In the genomic region with DNA sequence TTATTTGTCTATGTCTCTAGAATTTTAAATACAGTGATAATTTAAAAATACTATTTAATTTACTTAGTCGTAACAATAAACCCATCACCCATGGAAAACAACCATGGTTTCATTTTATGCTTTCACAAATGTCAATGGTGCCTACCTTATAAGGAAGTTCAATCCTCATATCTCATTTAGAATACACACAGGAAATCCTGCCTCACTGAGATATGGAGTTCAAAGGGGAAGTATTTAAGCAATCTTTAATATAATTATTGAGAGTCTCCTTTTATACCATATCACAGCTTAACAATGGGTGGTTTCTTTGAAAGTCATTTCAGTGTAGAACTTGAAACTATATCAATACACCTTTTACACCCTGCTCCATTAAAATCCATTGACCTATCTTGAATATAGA, we compare ENCODE assay signal across 22 mouse cellular contexts.
DNase-seq lines count a peak whose midpoint lies in the region; ATAC-seq and TF ChIP-seq lines count a peak whose summit lies in the region.
"Had no signal": no experiment of that assay in that cellular context is flagged by ENCODE, and none has a peak within 500 bp of the region (broad histone marks: within the 10 kb centered on the region; RNA-seq: fewer than 3 reads in every experiment).

No protein-coding gene starts in this region.

- H3K4me1 ChIP-seq in MEL (ENCODE audit: control insufficient read depth in 1 of 2, insufficient read depth in 2 of 2, low read length in 2 of 2), result no peaks in the 10 kb centered on the region
- H3K4me1 ChIP-seq in forebrain, embryonic 10.5 days, result peaks cover 4% of the 10 kb centered on the region
- H3K4me1 ChIP-seq: hindbrain, embryonic 10.5 days; hindbrain, embryonic 13.5 days had no signal

- intact Hi-C loops in gastrocnemius, postnatal 36 days (cut with DNase I), result no loop called here

- H3K27ac ChIP-seq in MEL (ENCODE audit: control insufficient read depth, low read depth, low read length), result no peak overlapping the region
- no peak overlapping the region for H3K27ac ChIP-seq in forebrain, embryonic 10.5 days
- H3K27ac ChIP-seq: gastrocnemius, adult 2 months; hindbrain, embryonic 10.5 days; hindbrain, embryonic 13.5 days had no signal

- peak; percentile 98 for ATAC-seq in common myeloid progenitor, adult 5-6 weeks (replicated peaks; ENCODE audit: low read depth, poor library complexity, severe bottlenecking)
- ATAC-seq in inflammation-experienced regulatory T-cells, adult 6 months, result peak; percentile 48
- peak; percentile 41; the same call in 1 of the 2 replicates for ATAC-seq in megakaryocyte-erythroid progenitor cell, adult 5-6 weeks (replicated peaks; ENCODE audit: low FRiP score, low TSS enrichment, poor library complexity, severe bottlenecking)
- ATAC-seq: CD4-positive, CD25-positive, alpha-beta regulatory T cell, adult 4 months; forebrain, embryonic 14.5 days; forebrain, postnatal 0 days; hindbrain, embryonic 16.5 days; intestine, embryonic 16.5 days had no signal

- TF ChIP-seq RAD21 in MEL (IDR thresholded peaks at IDR 0.05; ENCODE audit: low read depth, low read length), result no peak

- WGBS in forebrain, embryonic 10.5 days, result 98% methylated on average over 1 of the region's 1 CpGs

- no peak for TF ChIP-seq POLR2A in MEL (IDR thresholded peaks at IDR 0.05; ENCODE audit: control insufficient read depth in 1 of 2, insufficient read depth in 1 of 2, low read depth in 1 of 2, low read length in 2 of 2, poor library complexity in 1 of 2)

- no peak overlapping the region for H3K4me3 ChIP-seq in MEL (ENCODE audit: control insufficient read depth in 1 of 2, insufficient read depth in 1 of 2, low read depth in 2 of 2, low read length in 2 of 2)
- H3K4me3 ChIP-seq in forebrain, embryonic 10.5 days, result no peak overlapping the region
- H3K4me3 ChIP-seq: gastrocnemius, adult 2 months; hindbrain, embryonic 10.5 days; hindbrain, embryonic 13.5 days had no signal

- TF ChIP-seq CTCF in MEL (IDR thresholded peaks at IDR 0.05 in 2 of 3, conservative IDR thresholded peaks at IDR 0.05 in 1 of 3; ENCODE audit: control insufficient read depth in 1 of 3, insufficient read depth in 1 of 3, low read depth in 2 of 3, low read length in 3 of 3, poor library complexity in 1 of 3, severe bottlenecking in 1 of 3), result no peak

- no peaks in the 10 kb centered on the region for H3K36me3 ChIP-seq in MEL (ENCODE audit: control insufficient read depth in 1 of 2, insufficient read depth in 2 of 2, low read length in 2 of 2)
- no peaks in the 10 kb centered on the region for H3K36me3 ChIP-seq in forebrain, embryonic 10.5 days (replicated peaks)
- H3K36me3 ChIP-seq: hindbrain, embryonic 10.5 days; hindbrain, embryonic 13.5 days had no signal

- peak in 1 of 2 experiments; percentile 20; a peak in 1 of 4 replicates for TF ChIP-seq EP300 in MEL (IDR thresholded peaks at IDR 0.05; ENCODE audit: low read depth in 1 of 2, low read length in 2 of 2)

- no peaks in the 10 kb centered on the region for H3K9me3 ChIP-seq in MEL (replicated peaks; ENCODE audit: insufficient read depth, low read length)
- no peaks in the 10 kb centered on the region for H3K9me3 ChIP-seq in forebrain, embryonic 10.5 days
- H3K9me3 ChIP-seq: hindbrain, embryonic 10.5 days; hindbrain, embryonic 13.5 days had no signal

- no peaks in the 10 kb centered on the region for H3K79me2 ChIP-seq in MEL (ENCODE audit: control insufficient read depth, insufficient read depth, low read length, poor library complexity)

- no peaks in the 10 kb centered on the region for H3K27me3 ChIP-seq in MEL (ENCODE audit: control insufficient read depth in 1 of 2, insufficient read depth in 2 of 2, low read length in 2 of 2)
- no peaks in the 10 kb centered on the region for H3K27me3 ChIP-seq in forebrain, embryonic 10.5 days (ENCODE audit: poor library complexity, severe bottlenecking)
- H3K27me3 ChIP-seq: hindbrain, embryonic 13.5 days had no signal

- DNase-seq in MEL (ENCODE audit: low read depth, low spot score), result peak; percentile 17
- no peak for DNase-seq in left cerebral cortex, adult 18-20 months (ENCODE audit: low spot score in 2 of 2)
- DNase-seq in gastrocnemius, postnatal 36 days, result no peak
- DNase-seq in forebrain, embryonic 10.5 days (ENCODE audit: extremely low spot score, low spot score), result no peak
- DNase-seq: adrenal gland, postnatal 10 days; adrenal gland, postnatal 36 days; cerebellum, adult 11 months; cerebellum, adult 9-10 months; cerebellum, postnatal 36 days; forebrain, postnatal 0 days; gastrocnemius, adult 2 months; gastrocnemius, postnatal 14 days; kidney, adult 18-20 months had no signal

- H3K9ac ChIP-seq in MEL (ENCODE audit: control insufficient read depth, low read depth, low read length, poor library complexity, severe bottlenecking), result no peak overlapping the region
- H3K9ac ChIP-seq: forebrain, postnatal 0 days; hindbrain, embryonic 13.5 days had no signal

TF ChIP-seq in MEL, 35 proteins besides CTCF, POLR2A, EP300 and RAD21:
- peak; percentile 32; the same call in 1 of the 2 replicates for TF ChIP-seq TAL1 (IDR thresholded peaks at IDR 0.05; ENCODE audit: low read length)
- TF ChIP-seq CHD2 (IDR thresholded peaks at IDR 0.05; ENCODE audit: low read length), result no peak
- peak; percentile 7; the same call in 1 of the 2 replicates for TF ChIP-seq GATA1 (IDR thresholded peaks at IDR 0.05; ENCODE audit: low read depth, low read length)
- TF ChIP-seq NRF1 (IDR thresholded peaks at IDR 0.05; ENCODE audit: insufficient read depth, low read depth, low read length, poor library complexity, severe bottlenecking), result no peak

Comparison
In these comparisons a context has a peak if more than half of its experiments do, and no peak if none do; other contexts are left out.
1. ATAC-seq: peak in every context shown above with its lines; median percentile 98 in common myeloid progenitor, adult 5-6 weeks; 48 in inflammation-experienced regulatory T-cells, adult 6 months; 41 in megakaryocyte-erythroid progenitor cell, adult 5-6 weeks.